ENCODE assay signal across 36 mouse cellular contexts in the genomic region with DNA sequence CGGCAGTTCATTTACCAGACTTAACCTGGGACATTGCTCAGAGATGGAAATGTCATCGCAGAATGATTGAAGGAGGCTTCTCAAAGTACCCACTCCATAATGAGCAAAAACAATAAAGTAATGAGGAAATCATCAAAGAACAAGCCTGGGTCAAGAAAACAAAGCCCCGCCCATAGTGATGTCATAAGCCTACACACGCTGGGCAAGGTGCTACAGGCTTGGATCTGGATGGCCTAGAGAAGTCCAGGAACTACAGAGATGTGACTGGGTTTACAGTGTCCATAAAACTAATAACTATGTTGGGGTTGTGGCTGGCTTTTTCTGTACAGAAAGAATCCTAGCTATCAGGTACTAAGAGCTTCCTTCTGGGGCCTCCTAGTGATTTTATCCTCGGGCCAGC. TPM values are rescaled to one million over a fixed set of nuclear protein-coding genes. Genes with fewer than 3 reads are reported as not detected.
"Had no signal": no experiment of that assay in that cellular context is flagged by ENCODE, and none has a peak within 500 bp of the region (broad histone marks: within the 10 kb centered on the region; RNA-seq: fewer than 3 reads in every experiment).

No protein-coding gene starts in this region.

- ATAC-seq: forebrain, embryonic 13.5 days; forebrain, embryonic 14.5 days; forebrain, embryonic 15.5 days; forebrain, embryonic 16.5 days; forebrain, postnatal 0 days had no signal

- H3K27me3 ChIP-seq: embryonic facial prominence, embryonic 12.5 days; embryonic facial prominence, embryonic 13.5 days; embryonic facial prominence, embryonic 15.5 days; forebrain, embryonic 12.5 days; forebrain, embryonic 13.5 days; forebrain, embryonic 15.5 days had no signal

- H3K4me2 ChIP-seq: embryonic facial prominence, embryonic 12.5 days; embryonic facial prominence, embryonic 13.5 days; embryonic facial prominence, embryonic 15.5 days; forebrain, embryonic 12.5 days; forebrain, embryonic 13.5 days; forebrain, embryonic 15.5 days had no signal

- DNase-seq: cerebellum, adult 18-20 months; cerebellum, adult 2 months; cerebellum, adult 8-10 months; cerebellum, adult 9-10 months; cerebellum, adult 9-11 months; cerebellum, postnatal 10 days; cerebellum, postnatal 14 days; cerebellum, postnatal 25 days; cerebellum, postnatal 36 days; embryo, embryonic 11 days; forebrain, postnatal 0 days; gastrocnemius, adult 2 months; gastrocnemius, postnatal 10 days; gastrocnemius, postnatal 14 days; gastrocnemius, postnatal 25 days; gastrocnemius, postnatal 36 days; heart, adult 11 months; heart, adult 18-20 months had no signal

- H3K9me3 ChIP-seq: embryonic facial prominence, embryonic 10.5 days; embryonic facial prominence, embryonic 12.5 days; embryonic facial prominence, embryonic 13.5 days; embryonic facial prominence, embryonic 15.5 days; forebrain, embryonic 10.5 days; forebrain, embryonic 12.5 days; forebrain, embryonic 13.5 days; forebrain, embryonic 15.5 days had no signal

- H3K9ac ChIP-seq: embryonic facial prominence, embryonic 12.5 days; embryonic facial prominence, embryonic 13.5 days; embryonic facial prominence, embryonic 15.5 days; forebrain, embryonic 12.5 days; forebrain, embryonic 13.5 days; forebrain, embryonic 15.5 days; forebrain, postnatal 0 days had no signal

- H3K4me1 ChIP-seq: embryonic facial prominence, embryonic 10.5 days; embryonic facial prominence, embryonic 12.5 days; embryonic facial prominence, embryonic 13.5 days; embryonic facial prominence, embryonic 15.5 days; forebrain, embryonic 10.5 days; forebrain, embryonic 12.5 days; forebrain, embryonic 13.5 days; forebrain, embryonic 15.5 days had no signal

- H3K4me3 ChIP-seq: embryonic facial prominence, embryonic 10.5 days; embryonic facial prominence, embryonic 12.5 days; embryonic facial prominence, embryonic 13.5 days; embryonic facial prominence, embryonic 15.5 days; erythroblast, embryonic 14.5 days; forebrain, embryonic 10.5 days; forebrain, embryonic 12.5 days; forebrain, embryonic 13.5 days; forebrain, embryonic 15.5 days; gastrocnemius, adult 2 months had no signal

- H3K27ac ChIP-seq: embryonic facial prominence, embryonic 10.5 days; embryonic facial prominence, embryonic 12.5 days; embryonic facial prominence, embryonic 13.5 days; embryonic facial prominence, embryonic 15.5 days; forebrain, embryonic 10.5 days; forebrain, embryonic 12.5 days; forebrain, embryonic 13.5 days; forebrain, embryonic 15.5 days; gastrocnemius, adult 2 months had no signal

- H3K36me3 ChIP-seq: embryonic facial prominence, embryonic 10.5 days; embryonic facial prominence, embryonic 12.5 days; embryonic facial prominence, embryonic 13.5 days; embryonic facial prominence, embryonic 15.5 days; forebrain, embryonic 10.5 days; forebrain, embryonic 12.5 days; forebrain, embryonic 15.5 days had no signal

RNA-seq across cellular contexts. Expression of a gene that starts 41.6 kb away (rescaled TPM):
- total RNA-seq: common myeloid progenitor, adult 5-6 weeks; gastrocnemius, adult 18-20 months; gastrocnemius, adult 2 months; gastrocnemius, adult 8-10 months; gastrocnemius, postnatal 10 days; gastrocnemius, postnatal 14 days; gastrocnemius, postnatal 25 days; gastrocnemius, postnatal 36 days; granulocyte monocyte progenitor cell, adult 5-6 weeks had no signal
- polyA plus RNA-seq: embryonic facial prominence, embryonic 10.5 days; embryonic facial prominence, embryonic 11.5 days; erythroblast, embryonic 14.5 days; forebrain, embryonic 10.5 days; forebrain, embryonic 11.5 days; forebrain, embryonic 12.5 days; forebrain, embryonic 13.5 days; forebrain, embryonic 14.5 days; forebrain, embryonic 16.5 days; gonadal fat pad, adult 2 months had no signal
